Mouse (Mus musculus) CD4-positive naive resting alpha-beta T cell, adult 57 days (primary cell): Measurements from ENCODE around the gene Hsd3b7. TPM values are rescaled to one million over a fixed set of nuclear protein-coding genes. Genes with fewer than 3 reads are reported as not detected.

Experiments used
- total RNA-seq: library from RNA; stranded (reverse); gene quantifications from one replicate; pipeline ENCODE4 v1.2.4, GENCODE M21; 2023

The Hsd3b7 gene
- 5.6 TPM for total RNA-seq

GRCm38 (mm10) chr7:127800435-127801009, at the start of gene Hsd3b7:
Gene Hsd3b7 (plus strand): TSS chr7:127800604.

DNA sequence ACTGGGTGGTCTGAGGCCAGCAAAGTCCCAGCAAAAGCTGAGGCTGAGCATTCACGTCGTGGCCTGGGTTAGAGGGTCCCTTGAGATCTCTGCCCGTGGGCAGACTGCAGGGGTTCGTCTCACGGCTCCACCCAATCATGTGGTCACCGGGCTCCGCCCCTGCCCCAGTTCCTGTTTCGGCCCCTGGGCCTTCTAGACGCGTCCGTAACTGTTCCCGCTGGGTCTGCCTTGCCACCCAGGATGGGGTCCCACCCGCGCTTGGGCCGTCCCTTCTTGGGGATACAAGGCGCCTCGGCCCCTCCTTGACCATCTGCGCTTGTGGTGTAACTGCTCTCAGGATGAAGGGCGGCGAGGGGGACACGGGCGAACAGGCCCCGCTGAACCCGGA, 30.8 kb upstream of the Hsd3b7 start, which contains the start of gene Orai3:
Orai3 (plus strand) TSS at position 165 of the 388 bp plus-strand sequence.

DNA sequence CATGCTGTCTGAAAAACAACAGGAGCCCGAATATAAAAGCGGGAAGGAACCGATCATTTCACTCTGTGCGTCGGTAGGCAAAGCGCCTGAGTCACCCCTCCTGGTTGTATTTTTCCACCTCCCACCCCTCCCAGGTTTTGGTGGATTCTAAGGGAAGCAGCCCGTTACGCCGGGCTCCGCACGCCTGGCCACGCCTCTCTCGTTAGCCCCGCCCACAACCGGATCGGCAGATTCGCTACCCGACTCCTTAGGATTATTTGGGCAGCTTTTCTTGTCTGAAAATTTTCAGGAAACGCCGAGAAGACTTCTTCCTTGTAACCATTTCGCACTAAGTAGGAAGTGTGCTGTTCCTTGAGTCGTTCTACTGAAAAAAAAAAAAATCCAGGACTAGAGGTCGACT, 24.0 kb upstream of the Hsd3b7 start, which contains the start of gene Setd1a:
Setd1a (plus strand) TSS at position 245 of the 400 bp plus-strand sequence.

DNA sequence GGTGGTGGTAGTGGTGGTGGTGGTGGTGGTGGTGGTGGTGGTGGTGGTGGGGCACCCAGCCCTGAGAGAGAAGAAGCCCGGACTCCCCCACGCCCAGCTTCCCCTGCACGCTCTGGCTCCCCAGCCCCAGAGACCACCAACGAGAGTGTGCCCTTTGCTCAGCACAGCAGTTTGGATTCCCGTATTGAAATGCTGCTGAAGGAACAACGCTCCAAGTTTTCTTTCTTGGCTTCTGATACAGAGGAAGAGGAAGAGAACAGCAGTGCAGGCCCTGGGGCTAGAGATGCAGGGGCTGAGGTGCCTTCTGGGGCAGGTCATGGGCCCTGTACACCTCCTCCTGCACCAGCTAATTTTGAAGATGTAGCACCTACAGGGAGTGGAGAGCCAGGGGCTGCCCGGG, 15.1 kb upstream of the Hsd3b7 start, which contains the start of gene Gm49388:
Gm49388 (plus strand) TSS at position 301 of the 400 bp plus-strand sequence.

DNA sequence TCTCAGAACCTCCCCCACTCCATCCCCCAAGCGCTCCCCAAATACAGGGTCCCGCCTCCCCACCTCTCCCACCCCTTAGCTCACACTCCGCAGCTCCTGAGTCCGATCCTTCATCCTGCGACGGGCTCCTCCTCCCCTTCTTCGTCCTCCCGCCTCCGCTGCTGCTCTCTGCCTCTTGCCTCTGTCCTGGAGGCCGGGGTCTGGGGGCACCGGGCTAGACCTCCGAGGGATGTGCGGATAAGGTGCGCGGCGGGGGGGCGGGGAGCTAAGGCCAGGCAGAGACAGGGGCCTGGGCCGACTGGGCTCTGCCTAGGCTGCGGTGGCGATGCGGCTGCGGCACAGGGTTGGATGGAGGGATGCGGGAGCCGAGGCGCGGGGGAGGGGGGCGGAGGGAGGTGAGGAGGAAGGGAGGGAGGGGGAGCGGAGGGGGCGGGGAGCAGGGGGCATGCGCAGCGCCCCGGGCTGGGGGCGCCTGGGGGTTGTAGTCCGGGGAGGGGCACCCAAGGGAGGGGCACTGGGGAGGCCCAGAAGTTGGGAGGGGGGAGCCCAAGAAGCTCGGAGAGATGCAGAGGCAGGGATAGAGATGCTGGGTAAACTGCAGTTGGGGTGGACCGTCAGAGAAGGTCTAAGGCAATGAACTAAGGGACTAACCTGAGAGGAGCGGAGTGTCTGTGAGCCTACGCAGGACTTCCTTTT, 23.9 kb downstream of the Hsd3b7 start, which contains the start of the genes Stx4a and Stx1b:
Stx4a (plus strand) TSS at position 119 of the 696 bp plus-strand sequence.
Stx1b (minus strand) TSS at position 374 of the 696 bp plus-strand sequence.

Other genes with a start within 250 kb of the Hsd3b7 start
- not detected for gene Tmem265, start 239.2 kb upstream of the Hsd3b7 start, total RNA-seq
- 129 TPM for gene Phkg2, start 227.3 kb upstream of the Hsd3b7 start, total RNA-seq
- not detected for gene Ccdc189, start 212.0 kb upstream of the Hsd3b7 start, total RNA-seq
- 142 TPM for gene Rnf40, start 211.8 kb upstream of the Hsd3b7 start, total RNA-seq
- 1.8 TPM for gene Zfp629, start 184.8 kb upstream of the Hsd3b7 start, total RNA-seq
- 30.7 TPM for gene Bcl7c, start 91.7 kb upstream of the Hsd3b7 start, total RNA-seq
- not detected for gene Ctf1, start 87.9 kb upstream of the Hsd3b7 start, total RNA-seq
- gene Ctf2, start 68.4 kb upstream of the Hsd3b7 start, total RNA-seq, result not detected
- gene Fbxl19, start 56.1 kb upstream of the Hsd3b7 start, total RNA-seq, result 6.9 TPM
- gene Orai3, start 30.8 kb upstream of the Hsd3b7 start, total RNA-seq, result 10.6 TPM
- gene Setd1a, start 23.9 kb upstream of the Hsd3b7 start, total RNA-seq, result 84.5 TPM
- not detected for gene Gm49388, start 15.0 kb upstream of the Hsd3b7 start, total RNA-seq
- 114 TPM for gene Stx4a, start 23.7 kb downstream of the Hsd3b7 start, total RNA-seq
- not detected for gene Stx1b, start 23.9 kb downstream of the Hsd3b7 start, total RNA-seq
- 89.5 TPM for gene Zfp646, start 75.6 kb downstream of the Hsd3b7 start, total RNA-seq
- 20.5 TPM for gene Zfp668, start 76.2 kb downstream of the Hsd3b7 start, total RNA-seq
- gene Prss53, start 90.4 kb downstream of the Hsd3b7 start, total RNA-seq, result 0.44 TPM
- gene Gm21974, start 94.8 kb downstream of the Hsd3b7 start, total RNA-seq, result not detected
- 15.3 TPM for gene Vkorc1, start 95.0 kb downstream of the Hsd3b7 start, total RNA-seq
- 36.7 TPM for gene Bckdk, start 103.5 kb downstream of the Hsd3b7 start, total RNA-seq
- gene Kat8, start 111.9 kb downstream of the Hsd3b7 start, total RNA-seq, result 37.3 TPM
- gene Prss8, start 129.5 kb downstream of the Hsd3b7 start, total RNA-seq, result not detected
- gene Prss36, start 146.1 kb downstream of the Hsd3b7 start, total RNA-seq, result 1.4 TPM
- gene Fus, start 166.9 kb downstream of the Hsd3b7 start, total RNA-seq, result 865 TPM
- gene Pycard, start 193.3 kb downstream of the Hsd3b7 start, total RNA-seq, result 60.1 TPM
- gene Trim72, start 203.3 kb downstream of the Hsd3b7 start, total RNA-seq, result 2.4 TPM